Mouse (Mus musculus): ENCODE measurements at regions not wholly inside any gene's neighbourhood (a gene's known extent, or its start where the extent isn't known, plus 50 kb on each side); places are given as distances from the start of the nearest gene placed in this dataset.
"Not testable (repeated sequence)": the region's sequence is repeated elsewhere in the genome, so short reads cannot be mapped to it uniquely, and the experiment has no call there.

DNA sequence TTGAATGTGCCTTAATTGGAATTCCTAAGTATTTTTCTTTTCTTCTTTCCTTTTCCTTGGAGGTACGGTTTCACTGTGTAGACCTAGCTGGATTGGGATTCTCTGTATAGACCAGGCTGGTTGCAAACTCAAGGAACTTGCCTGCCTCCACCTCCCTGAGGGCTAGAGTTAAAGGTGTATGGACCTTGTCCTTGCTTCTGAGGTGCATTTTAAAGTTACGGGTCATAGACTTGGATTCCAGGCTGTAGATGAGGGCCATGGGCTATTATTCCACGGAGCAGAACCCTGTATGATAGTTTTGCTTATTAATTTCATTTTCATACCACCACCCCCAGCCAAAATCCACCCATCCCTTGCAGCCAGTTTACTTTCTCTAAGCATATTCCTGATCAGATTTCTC is 50.7 kb upstream of the Wdr26 start:
- no peak for DNase-seq (ENCODE audit: low read depth, low spot score)

DNA sequence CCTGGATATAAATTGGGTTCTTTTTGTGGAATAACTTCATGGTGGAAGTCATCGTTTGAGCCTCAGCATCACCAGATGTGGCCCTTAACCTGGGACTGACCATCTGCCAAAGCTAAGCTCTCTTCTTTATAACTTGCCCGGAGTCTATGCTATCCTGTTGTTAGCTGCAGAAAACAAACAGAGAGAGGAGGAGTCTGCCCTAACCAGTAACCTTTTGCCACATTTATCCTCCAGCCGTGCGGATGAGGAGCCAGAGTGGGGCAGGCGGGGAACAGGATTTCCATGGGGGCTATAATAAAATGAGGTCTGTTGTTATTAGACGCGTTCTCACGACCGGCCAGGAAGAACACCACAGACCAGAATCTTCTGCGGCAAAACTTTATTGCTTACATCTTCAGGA is 51.4 kb upstream of the Wdr26 start:
- no peak for DNase-seq (ENCODE audit: low read depth, low spot score)

DNA sequence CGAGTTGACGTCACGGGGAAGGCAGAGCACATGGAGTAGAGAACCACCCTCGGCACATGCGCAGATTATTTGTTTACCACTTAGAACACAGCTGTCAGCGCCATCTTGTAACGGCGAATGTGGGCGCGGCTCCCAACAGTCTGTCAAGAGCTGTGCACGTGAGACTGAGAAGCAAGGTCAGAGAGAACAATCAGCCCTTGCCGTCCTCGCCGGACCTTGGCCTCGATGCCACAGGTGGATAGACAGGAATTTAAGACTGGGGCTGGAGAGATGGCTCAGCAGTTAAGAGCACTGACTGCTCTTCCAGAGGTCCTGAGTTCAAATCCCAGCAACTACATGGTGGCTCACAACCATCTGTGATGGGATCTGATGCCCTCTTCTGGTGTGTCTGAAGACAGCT is 58.7 kb upstream of the Wdr26 start:
- DNase-seq (ENCODE audit: low read depth, low spot score), result not testable (repeated sequence)

DNA sequence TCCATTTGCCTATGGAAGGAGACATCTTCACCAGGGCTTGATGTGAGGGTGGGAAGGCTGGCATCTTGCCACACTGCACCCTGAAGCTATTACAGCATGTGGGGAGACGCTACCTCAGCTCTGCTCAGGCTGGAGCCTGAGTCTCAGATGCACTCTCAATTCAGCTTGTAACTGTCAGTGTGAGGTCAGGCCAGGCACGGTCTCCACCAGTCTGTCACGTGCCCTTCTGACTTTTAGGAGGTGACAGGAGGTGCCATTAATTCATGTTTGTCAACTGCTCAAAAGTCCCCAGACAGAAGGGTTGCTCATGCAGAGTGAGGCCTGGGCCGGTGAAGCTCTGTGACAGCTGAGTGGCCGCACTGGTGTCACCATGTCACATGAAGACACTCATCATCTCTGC is 59.4 kb upstream of the Wdr26 start:
- no peak for DNase-seq (ENCODE audit: low read depth, low spot score)

DNA sequence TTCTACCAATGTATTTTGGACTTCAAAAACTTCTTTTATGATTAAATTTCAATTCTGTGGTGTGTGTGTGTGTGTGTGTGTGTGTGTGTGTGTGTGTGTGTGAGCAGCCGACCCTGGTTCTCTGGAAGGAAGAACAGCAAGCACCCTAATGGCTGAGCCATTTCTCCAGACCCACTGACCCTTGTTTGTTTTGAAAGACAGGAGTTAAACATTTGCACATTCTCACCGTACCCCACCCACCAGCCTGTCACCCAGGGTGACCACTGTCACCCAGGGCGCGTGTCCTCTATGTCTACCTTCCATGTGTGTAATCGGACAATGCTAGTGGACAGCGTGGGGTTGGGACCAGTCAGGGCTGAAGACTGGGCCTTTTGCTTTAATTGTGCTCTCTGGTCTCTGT is 60.0 kb upstream of the Wdr26 start:
- no peak for DNase-seq (ENCODE audit: low read depth, low spot score)

DNA sequence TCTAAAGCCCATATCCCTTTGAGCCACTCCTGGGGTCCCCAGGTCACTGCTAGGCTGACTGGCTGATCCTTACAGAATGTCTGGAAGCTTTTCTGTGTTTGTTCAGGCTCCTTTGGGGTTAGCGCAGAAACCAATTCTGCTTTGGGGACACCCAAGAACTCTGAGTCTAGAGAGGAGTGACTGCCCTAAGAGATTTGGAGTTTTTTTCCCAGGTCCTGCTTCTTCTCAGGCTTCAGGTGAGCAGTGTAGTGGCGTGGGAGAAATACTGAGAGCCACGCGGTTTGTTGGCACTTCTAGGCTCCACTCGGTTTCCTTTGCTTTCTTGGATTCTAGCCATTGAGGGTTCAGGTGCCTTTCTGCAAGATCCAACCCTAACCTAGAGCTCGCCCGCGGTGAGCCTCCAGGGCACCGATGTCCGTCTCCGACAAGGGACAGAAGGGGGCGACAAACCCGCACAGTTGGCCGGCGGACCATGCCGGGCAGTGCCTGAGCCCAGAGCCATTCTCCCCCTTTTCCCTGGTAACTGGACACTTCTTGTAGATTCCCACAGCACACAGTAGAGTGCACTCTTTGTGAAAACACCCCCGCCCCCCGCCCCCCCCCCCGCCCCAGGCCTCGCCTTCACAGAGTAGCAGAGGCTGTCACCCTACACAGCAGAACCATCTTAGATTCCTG is 61.0 kb upstream of the Wdr26 start:
- DNase-seq (ENCODE audit: low read depth, low spot score), result peak; percentile 46

DNA sequence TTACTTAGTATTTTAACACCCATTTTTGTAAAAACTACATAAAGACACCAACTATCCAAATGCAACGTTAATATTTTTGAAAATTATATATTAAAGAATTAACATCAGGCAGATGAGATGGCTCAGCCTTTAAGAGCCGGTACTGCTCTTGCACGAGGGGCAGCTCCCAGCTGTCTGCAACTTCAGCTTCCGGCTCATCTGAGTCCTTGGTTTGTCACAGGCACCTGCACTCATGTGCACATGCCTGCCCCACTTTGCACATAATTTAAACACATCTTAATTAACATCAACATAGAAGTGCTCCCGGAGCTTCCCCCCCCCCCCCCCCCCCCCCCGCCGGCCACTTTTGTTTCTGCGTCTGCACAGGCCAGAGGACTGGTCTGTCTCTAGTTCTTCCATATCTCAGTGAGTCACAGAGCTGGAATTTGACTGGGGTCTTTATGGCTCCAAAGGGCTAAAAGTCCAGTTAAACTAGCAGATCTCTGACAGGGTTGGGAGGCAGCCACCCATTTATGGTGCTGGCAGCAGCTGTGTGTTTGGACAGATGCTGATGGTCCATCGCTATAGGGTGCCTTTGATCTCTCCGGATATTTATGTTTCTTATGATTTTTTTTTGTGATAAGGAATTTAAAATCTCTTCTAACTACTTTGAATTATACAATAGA is 61.9 kb upstream of the Wdr26 start:
- no peak for DNase-seq (ENCODE audit: low read depth, low spot score)

DNA sequence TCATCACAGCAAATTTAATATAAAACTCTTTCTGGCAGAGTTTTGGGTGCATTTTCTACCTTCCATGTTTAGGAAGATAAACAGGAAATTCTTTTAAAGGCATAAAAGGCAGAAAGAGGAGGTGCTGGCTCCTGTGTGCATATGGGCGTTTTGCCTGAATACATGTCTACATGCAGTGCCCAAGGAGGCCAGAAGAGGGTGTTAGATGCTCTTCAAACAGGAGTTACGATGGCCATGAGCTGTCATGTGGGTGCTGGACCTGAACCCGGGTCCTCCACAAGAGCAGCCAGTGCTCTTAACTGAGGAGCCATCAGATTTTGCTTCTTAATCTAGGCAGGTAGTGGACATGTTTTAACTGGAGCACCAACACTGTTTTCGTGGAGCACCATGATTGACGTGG is 69.0 kb upstream of the Wdr26 start:
- DNase-seq (ENCODE audit: low read depth, low spot score), result no peak

DNA sequence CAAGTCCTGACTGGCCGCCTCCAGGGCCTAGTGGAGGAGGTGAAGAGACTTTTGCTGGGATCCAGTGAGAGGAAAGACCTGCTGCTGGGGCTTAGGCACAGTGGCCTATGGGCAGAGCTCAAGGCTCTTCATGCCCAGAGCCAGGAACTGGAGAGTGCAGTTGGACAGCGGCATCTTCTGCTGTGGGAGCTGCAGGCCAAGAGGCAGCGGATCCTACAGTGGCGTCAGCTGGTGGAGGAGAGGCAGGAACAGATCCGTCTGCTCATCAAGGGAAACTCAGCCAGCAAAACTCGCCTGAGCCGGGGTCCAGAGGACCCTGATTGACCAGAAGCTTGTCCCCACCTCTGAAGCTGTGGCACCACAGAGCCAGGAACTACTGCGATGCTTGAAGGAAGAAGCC is 69.4 kb upstream of the Cnih3 start:
- DNase-seq (ENCODE audit: low read depth, low spot score), result not testable (repeated sequence)

DNA sequence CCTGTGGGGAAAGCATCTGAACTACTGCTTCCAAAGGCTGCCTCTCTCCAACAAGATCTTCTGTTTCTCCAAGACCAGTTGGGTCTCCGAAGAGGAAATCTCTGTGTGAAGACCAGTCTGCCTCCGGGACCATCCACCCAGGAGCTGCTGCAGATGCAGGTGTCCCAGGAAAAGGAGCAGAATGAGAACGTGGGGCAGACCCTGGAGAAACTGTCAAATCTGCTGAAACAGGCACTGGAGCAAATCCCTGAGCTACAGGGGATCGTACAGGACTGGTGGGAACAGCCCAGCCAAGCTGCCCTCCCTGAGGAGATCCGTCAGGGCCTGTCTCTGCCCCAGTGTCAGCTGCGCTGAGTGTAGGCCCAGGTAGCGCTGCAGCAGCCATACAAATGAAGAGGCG is 68.9 kb upstream of the Cnih3 start:
- not testable (repeated sequence) for DNase-seq (ENCODE audit: low read depth, low spot score)

DNA sequence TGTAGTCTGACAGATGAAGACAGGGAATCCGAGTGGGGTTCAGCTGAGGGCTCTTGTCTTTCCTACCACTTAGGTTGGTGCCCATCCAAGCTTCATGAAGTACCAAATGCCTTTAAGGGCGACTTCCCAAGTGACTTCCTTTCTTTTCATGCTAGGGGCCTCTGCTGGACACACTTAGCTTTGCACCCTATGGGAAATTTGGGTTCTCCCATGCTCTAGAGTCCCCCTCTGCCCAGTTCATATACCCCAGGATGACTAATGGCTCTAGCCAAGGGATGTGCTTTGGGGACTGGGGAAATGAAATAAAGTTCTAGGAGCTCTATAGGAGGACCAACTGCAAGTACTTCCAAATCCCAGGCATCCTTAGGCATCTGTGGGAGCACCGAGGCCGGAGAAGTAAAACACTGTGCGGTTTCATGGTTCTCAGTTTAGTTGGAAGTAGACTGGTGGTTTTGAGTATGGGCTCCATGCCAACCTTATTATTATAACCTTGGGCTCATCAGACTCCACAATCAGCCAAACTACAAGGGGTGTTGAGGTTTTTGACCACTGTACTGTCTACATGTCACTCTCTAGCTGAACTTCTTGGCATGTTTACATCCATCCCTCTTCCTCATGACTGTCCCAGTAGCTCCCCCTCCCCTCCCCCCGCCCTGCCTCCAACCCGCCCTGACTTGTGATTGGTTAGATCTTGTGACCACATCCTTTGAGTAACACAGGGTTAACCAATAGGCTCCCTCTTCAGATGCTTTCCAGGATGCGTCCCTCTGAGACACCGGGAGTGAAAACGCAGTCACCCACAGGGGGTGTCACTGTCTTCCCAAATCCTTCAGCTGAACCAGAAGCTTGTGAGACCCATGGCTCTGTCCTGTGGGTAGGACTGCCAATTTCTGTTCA is 67.9 kb upstream of the Cnih3 start:
- no peak for DNase-seq (ENCODE audit: low read depth, low spot score)

DNA sequence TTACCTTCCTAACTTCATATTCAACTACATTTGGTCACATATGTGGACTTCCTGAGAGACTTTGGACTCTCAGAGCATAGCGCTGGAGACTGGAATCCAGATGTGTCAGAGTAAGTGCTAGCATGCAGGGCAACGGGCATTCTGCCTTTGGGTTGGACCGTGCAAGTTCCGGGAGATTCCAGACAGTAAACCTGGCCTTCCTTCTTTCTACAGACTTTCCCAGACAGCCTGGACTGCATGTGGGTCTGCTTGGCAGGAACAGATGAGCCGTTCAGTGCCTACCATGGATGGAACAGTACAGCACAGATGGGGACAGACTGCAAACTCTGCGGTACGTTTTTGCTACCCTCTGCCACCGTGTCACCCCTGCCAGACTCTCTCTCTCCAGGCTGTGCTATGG is 66.8 kb upstream of the Cnih3 start:
- DNase-seq (ENCODE audit: low read depth, low spot score), result no peak

DNA sequence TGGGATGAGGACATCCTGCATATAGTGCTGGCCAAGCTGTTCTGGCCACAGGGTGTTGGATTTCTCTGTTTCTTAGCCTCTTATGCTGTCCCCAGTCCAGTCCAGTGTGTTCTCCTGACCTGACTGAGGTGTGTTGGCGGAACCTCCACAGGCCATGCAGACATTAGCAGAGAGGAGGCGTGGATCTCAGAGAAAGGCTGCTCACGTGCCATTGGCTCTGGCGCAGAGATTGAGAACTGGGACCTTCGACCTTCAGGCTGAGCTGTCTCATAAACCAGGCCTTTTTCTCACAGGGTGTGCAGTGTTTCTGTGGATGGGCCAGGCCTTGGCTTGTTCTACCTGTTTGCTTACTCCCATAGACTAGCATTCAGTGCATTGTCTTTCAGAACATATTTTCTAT is 66.3 kb upstream of the Cnih3 start:
- no peak for DNase-seq (ENCODE audit: low read depth, low spot score)

DNA sequence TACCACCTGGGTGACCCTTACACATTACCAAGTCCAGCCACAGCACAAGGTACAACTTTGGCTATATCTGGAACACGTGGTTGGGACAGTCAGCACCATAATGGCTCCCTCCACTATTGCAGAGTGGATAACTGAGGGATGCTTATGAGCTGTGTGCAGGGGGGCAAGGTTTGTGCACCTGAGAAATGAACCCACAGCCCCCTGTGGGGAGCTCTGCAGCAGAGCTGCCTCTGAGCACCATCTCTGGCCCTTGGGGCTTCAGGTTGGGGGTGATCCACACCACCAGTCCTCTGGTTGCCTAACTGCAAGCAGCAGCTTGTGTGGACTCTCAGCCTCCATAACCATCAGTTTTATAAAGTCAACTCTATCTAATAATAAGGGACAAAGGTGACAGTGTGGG is 65.3 kb upstream of the Cnih3 start:
- no peak for DNase-seq (ENCODE audit: low read depth, low spot score)

DNA sequence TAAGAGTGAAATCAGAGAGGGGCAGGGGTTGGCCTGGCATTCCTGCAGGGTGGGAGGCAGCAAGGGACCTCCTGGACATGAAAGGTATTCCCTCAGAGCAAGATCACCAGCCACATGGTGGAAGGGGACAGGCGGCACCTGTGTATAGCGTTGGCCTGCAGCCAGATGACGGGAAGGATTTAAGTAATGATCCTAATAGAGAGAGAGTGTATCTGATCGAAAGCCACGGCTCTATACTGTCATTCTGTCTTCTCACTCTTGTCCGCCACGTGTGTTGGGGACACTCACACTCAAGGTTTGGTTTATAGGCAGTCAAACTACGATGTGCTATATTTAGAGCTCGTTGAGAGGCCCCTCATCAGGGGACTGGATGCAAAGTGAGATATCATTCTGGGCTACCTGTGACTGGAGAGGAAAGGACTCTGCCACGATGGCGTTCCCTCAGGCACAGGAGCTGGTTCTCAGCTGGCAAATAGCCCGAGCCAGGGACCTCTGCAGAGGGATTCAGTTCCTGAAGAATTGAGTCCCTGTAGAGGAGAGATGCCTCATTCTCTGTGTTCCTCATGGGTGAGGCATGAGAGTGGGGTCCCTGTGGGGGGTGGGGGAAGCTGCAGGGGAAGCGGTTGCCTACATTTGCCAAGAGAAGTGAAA is 62.9 kb upstream of the Cnih3 start:
- no peak for DNase-seq (ENCODE audit: low read depth, low spot score)

DNA sequence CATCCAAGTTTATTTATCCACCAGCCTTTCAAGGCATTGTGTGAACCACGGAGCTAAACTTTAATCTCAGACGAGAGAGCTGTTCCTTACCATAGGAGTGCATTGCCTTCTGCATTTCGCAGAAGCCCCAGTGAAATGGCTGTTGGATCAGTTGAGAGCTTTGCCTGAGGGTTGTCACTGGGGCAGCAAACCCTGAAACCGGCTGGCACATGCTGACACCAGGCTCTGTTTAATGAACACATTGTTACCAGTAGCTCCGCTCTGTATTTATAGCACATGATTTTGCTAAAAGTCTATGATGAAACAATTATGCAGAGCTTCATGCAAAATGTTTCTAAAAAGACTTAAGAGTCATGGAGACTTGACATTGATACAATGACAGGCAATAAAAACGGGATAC is 61.2 kb upstream of the Cnih3 start:
- DNase-seq (ENCODE audit: low read depth, low spot score), result no peak

DNA sequence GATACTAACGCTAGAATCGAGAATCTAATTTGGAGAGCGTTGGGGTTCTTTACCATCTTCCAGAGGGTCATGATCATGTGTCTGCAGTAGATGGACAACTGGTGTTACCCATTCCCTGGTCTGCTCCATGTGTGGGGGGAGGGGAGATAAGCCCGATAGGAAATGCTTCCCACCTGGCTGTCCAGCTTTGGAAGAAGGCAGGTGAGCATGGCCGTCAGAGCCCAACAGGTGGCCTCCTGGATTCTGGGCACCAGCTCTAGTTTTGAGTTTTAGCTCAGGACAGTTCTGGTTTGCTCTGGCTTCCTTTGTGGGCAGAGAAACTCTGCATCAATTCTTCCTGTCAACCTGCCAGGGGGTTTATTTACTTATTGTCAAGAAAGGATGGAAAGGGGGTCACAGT is 60.5 kb upstream of the Cnih3 start:
- no peak for DNase-seq (ENCODE audit: low read depth, low spot score)

DNA sequence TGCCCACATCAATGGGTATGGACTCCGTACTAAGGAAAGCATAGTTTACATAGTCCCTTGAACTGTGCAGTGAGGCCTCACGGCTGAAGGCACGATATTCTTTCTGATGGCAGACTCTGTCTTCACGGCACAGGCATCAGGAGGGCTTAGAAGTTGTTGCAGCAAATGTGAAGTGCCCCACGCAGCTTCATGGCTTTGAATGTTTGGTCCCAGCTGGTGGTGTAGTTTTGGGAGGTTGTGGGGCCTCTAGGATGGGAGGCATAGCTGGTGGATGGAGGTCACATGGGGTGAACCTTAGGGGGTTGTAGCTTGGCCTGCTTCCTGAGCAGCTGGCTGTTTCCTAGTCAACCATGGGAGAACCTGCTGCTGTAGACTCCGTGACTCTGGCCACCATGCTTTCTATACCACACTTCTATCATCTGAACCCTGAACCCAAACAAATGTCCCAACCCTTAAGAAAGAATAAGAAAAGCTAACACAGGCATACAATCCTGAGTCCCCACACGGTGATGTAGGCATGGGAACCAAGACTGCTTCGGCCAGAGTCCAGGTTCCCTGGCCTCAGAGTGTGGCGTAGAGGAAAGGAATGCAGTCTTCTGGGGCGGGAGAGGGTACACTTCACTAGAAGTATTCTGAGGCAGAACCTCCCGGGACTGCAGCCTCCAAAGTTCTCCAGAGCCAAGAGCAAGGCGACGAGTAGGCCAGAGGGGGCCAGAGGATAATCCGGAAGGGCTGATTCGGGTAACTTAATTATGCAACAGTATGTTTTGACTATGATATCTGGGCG is 59.2 kb upstream of the Cnih3 start:
- no peak for DNase-seq (ENCODE audit: low read depth, low spot score)

DNA sequence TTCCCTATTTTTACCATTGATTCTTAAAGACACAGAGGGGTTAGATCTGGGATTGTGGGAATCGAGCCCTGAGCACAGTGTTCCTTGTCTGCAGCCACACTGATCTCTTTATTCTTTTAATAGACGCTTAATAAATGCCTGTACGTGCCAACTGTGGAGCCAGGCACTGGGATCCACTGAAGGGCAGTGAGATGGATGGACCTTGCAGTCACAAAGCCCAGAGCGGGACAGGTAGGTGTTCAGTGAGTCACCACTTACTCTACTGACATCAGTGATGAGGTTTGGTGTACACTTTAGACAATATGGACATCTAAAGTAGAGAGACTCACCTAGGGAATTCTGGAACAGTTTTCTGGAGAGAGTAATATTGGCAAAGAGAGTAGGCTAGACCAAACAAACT is 56.8 kb upstream of the Cnih3 start:
- DNase-seq (ENCODE audit: low read depth, low spot score), result no peak

DNA sequence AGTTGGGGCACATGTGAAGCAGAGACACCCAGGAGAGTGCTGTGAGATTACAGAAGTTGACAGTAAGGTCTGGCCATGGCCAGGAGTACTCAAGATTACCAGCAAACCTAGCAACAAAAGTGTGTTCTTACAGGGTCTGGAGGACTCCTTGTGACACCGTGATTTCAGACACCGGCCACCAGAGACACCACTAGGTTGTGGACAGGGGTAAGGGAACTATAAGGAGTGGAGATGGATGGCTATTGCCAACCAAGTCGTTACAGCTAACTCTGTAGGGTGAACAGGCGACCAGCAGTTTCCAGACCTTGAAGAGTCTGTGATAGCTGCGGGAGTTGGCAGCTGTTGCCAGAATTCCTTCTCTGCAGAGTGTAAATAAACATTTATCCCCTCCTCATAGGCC is 54.4 kb upstream of the Cnih3 start:
- no peak for DNase-seq (ENCODE audit: low read depth, low spot score)

DNA sequence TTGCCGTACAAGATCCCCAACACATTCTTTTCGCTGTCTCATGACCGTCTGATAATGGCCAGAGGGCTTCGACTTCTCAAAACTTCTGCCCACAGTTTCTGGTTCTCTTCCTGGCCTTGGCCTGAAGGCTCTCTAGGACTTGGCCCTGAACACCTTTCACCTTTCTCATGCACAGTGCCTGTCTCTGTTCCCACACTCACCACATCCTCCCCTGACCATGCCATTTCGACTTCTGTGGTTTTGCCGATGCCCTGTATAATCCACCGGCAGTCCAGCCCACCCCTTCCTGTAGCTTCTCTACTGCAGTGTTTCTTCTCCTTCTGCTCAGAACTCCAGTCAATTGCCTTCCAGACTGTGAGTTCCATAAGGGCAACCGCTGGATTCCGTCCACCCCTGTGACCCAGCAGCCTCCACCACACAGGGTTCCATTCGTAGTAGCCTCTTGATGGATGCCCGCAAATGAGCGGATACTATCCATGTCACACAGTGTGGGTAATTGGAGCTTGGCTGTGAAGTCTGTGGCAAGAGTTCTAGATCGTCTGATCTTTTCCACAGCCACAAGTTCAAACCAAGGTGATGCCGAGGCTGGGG is 53.3 kb upstream of the Cnih3 start:
- DNase-seq (ENCODE audit: low read depth, low spot score), result no peak

Measured in retina, postnatal 7 days (tissue).